ENCODE assay signal across 15 mouse cellular contexts in genomic region chr9:115777097-115777864, GRCm38 (mm10).
DNase-seq lines count a peak whose midpoint lies in the region; ATAC-seq lines count a peak whose summit lies in the region.
"Had no signal": no experiment of that assay in that cellular context is flagged by ENCODE, and none has a peak within 500 bp of the region (broad histone marks: within the 10 kb centered on the region; RNA-seq: fewer than 3 reads in every experiment).

No protein-coding gene starts in this region.

- H3K27me3 ChIP-seq in forebrain, embryonic 11.5 days (ENCODE audit: control insufficient read depth, insufficient read depth, low read length): no peaks in the 10 kb centered on the region

- H3K36me3 ChIP-seq in forebrain, embryonic 11.5 days (ENCODE audit: control insufficient read depth, insufficient read depth, low read length): no peaks in the 10 kb centered on the region

- no peak overlapping the region for H3K27ac ChIP-seq in forebrain, embryonic 11.5 days (ENCODE audit: low read depth, low read length)
- H3K27ac ChIP-seq: heart, adult 2 months; liver, embryonic 14.5 days had no signal

- no peak for ATAC-seq in forebrain, embryonic 11.5 days (replicated peaks; ENCODE audit: low FRiP score)
- ATAC-seq: Patski had no signal

- no peak overlapping the region for H3K9ac ChIP-seq in forebrain, embryonic 11.5 days (ENCODE audit: low read length)
- H3K9ac ChIP-seq: liver, embryonic 14.5 days had no signal

- DNase-seq in kidney, adult 9 months: peak; percentile 1
- DNase-seq in kidney, adult 8-10 months: no peak
- peak; percentile 48 for DNase-seq in thymus, postnatal 0 days (ENCODE audit: low spot score)
- no peak for DNase-seq in thymus, adult 18-20 months
- DNase-seq in lung, postnatal 36 days: peak; percentile 33
- no peak for DNase-seq in forebrain, embryonic 11.5 days (ENCODE audit: low spot score)
- DNase-seq in frontal cortex, postnatal 10 days (ENCODE audit: low spot score in 2 of 2): no peak
- DNase-seq: adrenal gland, adult 8-10 months; cerebellum, postnatal 10 days; heart, adult 2 months; heart, postnatal 14 days; kidney, postnatal 10 days had no signal

- WGBS in forebrain, embryonic 11.5 days: 92% methylated on average over 9 of the region's 9 CpGs

- no peaks in the 10 kb centered on the region for H3K4me1 ChIP-seq in forebrain, embryonic 11.5 days (replicated peaks; ENCODE audit: control insufficient read depth, insufficient read depth, low read length)

- H3K4me3 ChIP-seq in forebrain, embryonic 11.5 days (ENCODE audit: low read depth, low read length): no peak overlapping the region
- H3K4me3 ChIP-seq: erythroblast, embryonic 14.5 days; heart, adult 2 months had no signal

- no peaks in the 10 kb centered on the region for H3K9me3 ChIP-seq in forebrain, embryonic 11.5 days (ENCODE audit: control insufficient read depth, low read length)

- no peak overlapping the region for H3K4me2 ChIP-seq in forebrain, embryonic 11.5 days (ENCODE audit: low read depth, low read length, severe bottlenecking)

Comparison
In these comparisons a context has a peak if more than half of its experiments do, and no peak if none do; other contexts are left out.
1. DNase-seq: peak in kidney, adult 9 months (single experiment), thymus, postnatal 0 days (single experiment) and lung, postnatal 36 days (single experiment); none in kidney, adult 8-10 months (0 of 2), thymus, adult 18-20 months (0 of 2), forebrain, embryonic 11.5 days (single experiment) and frontal cortex, postnatal 10 days (0 of 2).